Mouse (Mus musculus): ENCODE results near the gene Lztr1.

- TF ChIP-seq CTCF (IDR thresholded peaks at IDR 0.05; ENCODE audit: low read depth) (no peak), EP300 (IDR thresholded peaks at IDR 0.05; ENCODE audit: low read depth) (no peak)
Observed at GRCm38 (mm10) chr16:17466875-17467663, 41.4 kb upstream of the Lztr1 start.
